ENCODE assay signal across 11 mouse cellular contexts in the genomic region with DNA sequence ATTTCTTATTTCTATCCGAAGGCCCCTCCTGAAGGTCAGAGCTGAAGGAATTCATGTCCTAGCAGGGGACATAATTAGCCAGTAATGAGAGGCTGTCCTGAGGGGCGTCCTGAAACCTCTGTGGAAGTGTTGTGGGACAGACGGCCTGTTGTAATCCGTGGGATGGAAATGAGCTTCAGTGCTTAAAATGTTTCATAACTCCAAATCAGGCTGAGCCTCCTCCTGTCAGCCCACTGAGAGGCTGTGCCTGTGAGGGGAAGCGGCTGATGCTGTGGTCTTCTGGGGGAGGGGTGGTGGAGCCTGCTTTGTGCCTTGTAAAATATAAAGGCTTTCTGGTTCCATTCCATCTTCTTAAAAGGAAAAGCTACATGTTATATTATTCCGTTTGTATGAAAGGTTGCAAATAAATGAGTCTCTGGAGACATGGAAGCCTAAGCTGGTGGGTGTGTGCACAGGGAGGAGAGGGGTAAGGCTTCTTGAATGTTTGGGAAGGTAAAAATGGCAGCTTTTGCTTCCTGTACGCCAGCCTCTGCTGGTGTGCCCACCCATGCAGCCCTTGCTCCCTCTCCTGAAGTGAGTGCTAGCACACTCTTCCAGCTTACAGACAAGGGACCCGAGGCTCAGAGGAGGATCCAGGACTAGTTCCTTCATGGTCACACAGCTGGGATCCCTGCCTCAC.
DNase-seq lines count a peak whose midpoint lies in the region; ATAC-seq and TF ChIP-seq lines count a peak whose summit lies in the region.
"Had no signal": no experiment of that assay in that cellular context is flagged by ENCODE, and none has a peak within 500 bp of the region (broad histone marks: within the 10 kb centered on the region; RNA-seq: fewer than 3 reads in every experiment).

No protein-coding gene starts in this region.

- WGBS in forebrain, postnatal 0 days: 43% methylated on average over 8 of the region's 8 CpGs
- 49% methylated on average over 8 of the region's 8 CpGs for WGBS in forebrain, embryonic 12.5 days
- WGBS in lung, embryonic 16.5 days: 38% methylated on average over 8 of the region's 8 CpGs

- no peak overlapping the region for H3K27ac ChIP-seq in forebrain, postnatal 0 days (ENCODE audit: low read depth, low read length)
- H3K27ac ChIP-seq in forebrain, embryonic 12.5 days: no peak overlapping the region
- no peak overlapping the region for H3K27ac ChIP-seq in lung, embryonic 16.5 days (ENCODE audit: low read length)
- H3K27ac ChIP-seq: hindbrain, postnatal 0 days had no signal

- no peak overlapping the region for H3K9ac ChIP-seq in forebrain, postnatal 0 days
- no peak overlapping the region for H3K9ac ChIP-seq in forebrain, embryonic 12.5 days
- no peak overlapping the region for H3K9ac ChIP-seq in lung, embryonic 16.5 days (ENCODE audit: low read length)

- no peaks in the 10 kb centered on the region for H3K36me3 ChIP-seq in forebrain, postnatal 0 days (ENCODE audit: insufficient read depth)
- H3K36me3 ChIP-seq in forebrain, embryonic 12.5 days (replicated peaks): no peaks in the 10 kb centered on the region
- no peaks in the 10 kb centered on the region for H3K36me3 ChIP-seq in lung, embryonic 16.5 days (ENCODE audit: control insufficient read depth, insufficient read depth, low read length)

- no peak for TF ChIP-seq CTCF in forebrain, postnatal 0 days (IDR thresholded peaks at IDR 0.05; ENCODE audit: low read depth)

- no peak overlapping the region for H3K4me2 ChIP-seq in forebrain, postnatal 0 days (ENCODE audit: low read depth)
- no peak overlapping the region for H3K4me2 ChIP-seq in forebrain, embryonic 12.5 days
- H3K4me2 ChIP-seq in lung, embryonic 16.5 days (ENCODE audit: low read depth, low read length): no peak overlapping the region

- no peaks in the 10 kb centered on the region for H3K27me3 ChIP-seq in forebrain, postnatal 0 days (ENCODE audit: insufficient read depth, low read length)
- no peaks in the 10 kb centered on the region for H3K27me3 ChIP-seq in forebrain, embryonic 12.5 days
- no peaks in the 10 kb centered on the region for H3K27me3 ChIP-seq in lung, embryonic 16.5 days (ENCODE audit: control insufficient read depth, insufficient read depth, low read depth, low read length)

- no peak overlapping the region for H3K4me3 ChIP-seq in forebrain, postnatal 0 days (ENCODE audit: low read depth, low read length)
- no peak overlapping the region for H3K4me3 ChIP-seq in forebrain, embryonic 12.5 days (replicated peaks)
- no peak overlapping the region for H3K4me3 ChIP-seq in lung, embryonic 16.5 days (ENCODE audit: low read length)

- no peak for DNase-seq in forebrain, postnatal 0 days
- DNase-seq in lung, postnatal 25 days (ENCODE audit: low spot score): no peak
- peak; percentile 32 to 65 for DNase-seq in left cerebral cortex, adult 18-20 months (ENCODE audit: low spot score in 2 of 2)
- peak; percentile 43 for DNase-seq in right cerebral cortex, postnatal 14 days
- DNase-seq in urinary bladder, postnatal 4 days (ENCODE audit: low spot score in 2 of 2): no peak
- DNase-seq in testis, postnatal 10 days (ENCODE audit: low spot score): no peak
- DNase-seq: B cell, adult 2 months; gastrocnemius, postnatal 36 days had no signal

- H3K4me1 ChIP-seq in forebrain, postnatal 0 days (ENCODE audit: insufficient read depth): no peaks in the 10 kb centered on the region
- no peaks in the 10 kb centered on the region for H3K4me1 ChIP-seq in forebrain, embryonic 12.5 days
- H3K4me1 ChIP-seq in lung, embryonic 16.5 days (replicated peaks; ENCODE audit: control insufficient read depth, insufficient read depth, low read length): peaks cover 3% of the 10 kb centered on the region; the same call in 1 of the 2 replicates

- H3K9me3 ChIP-seq in forebrain, postnatal 0 days (ENCODE audit: low read length): no peaks in the 10 kb centered on the region
- H3K9me3 ChIP-seq in forebrain, embryonic 12.5 days: no peaks in the 10 kb centered on the region
- no peaks in the 10 kb centered on the region for H3K9me3 ChIP-seq in lung, embryonic 16.5 days (ENCODE audit: control insufficient read depth, low read length)

- 0 out of 2 replicates have a peak, but pooled peaks have one; percentile 36 for ATAC-seq in forebrain, postnatal 0 days
- no peak for ATAC-seq in forebrain, embryonic 12.5 days (ENCODE audit: low FRiP score)
- ATAC-seq in lung, embryonic 16.5 days (ENCODE audit: low read depth): peak; percentile 81
- ATAC-seq: hindbrain, postnatal 0 days had no signal

Comparison
In these comparisons a context has a peak if more than half of its experiments do, and no peak if none do; other contexts are left out.
1. DNase-seq: peak in left cerebral cortex, adult 18-20 months (2 of 2) and right cerebral cortex, postnatal 14 days (single experiment); none in forebrain, postnatal 0 days (single experiment), lung, postnatal 25 days (single experiment), urinary bladder, postnatal 4 days (0 of 2) and testis, postnatal 10 days (single experiment).